Mouse (Mus musculus) gastrocnemius, adult 2 months (tissue): ENCODE measurements around the gene Slc4a1. TPM values are rescaled to one million over a fixed set of nuclear protein-coding genes. Genes with fewer than 3 reads are reported as not detected.
"Not testable (repeated sequence)": the region's sequence is repeated elsewhere in the genome, so short reads cannot be mapped to it uniquely, and the experiment has no call there.

ENCODE experiments used
- DNase-seq: peaks from one replicate; pipeline ENCODE4 v3.0.0; 2022
- H3K27ac ChIP-seq: fragments of 200-600 bp; 2 replicates; pipeline ENCODE4 v1.8.1; 2022; ENCODE audit warnings: mild to moderate bottlenecking
- H3K4me3 ChIP-seq: fragments of 200-600 bp; 2 replicates; pipeline ENCODE4 v1.8.1; 2022; ENCODE audit warnings: mild to moderate bottlenecking, moderate library complexity
- CTCF ChIP-seq: fragments of 200-600 bp; IDR thresholded peaks from 2 replicates; pipeline ENCODE4 v1.8.1; 2022; ENCODE audit warnings: antibody characterized with exemption, mild to moderate bottlenecking, moderate library complexity
- intact Hi-C: fragments of 180-260 bp; cut with DNase I; formaldehyde crosslinking; loops from one replicate; pipeline ENCODE4 v1.15.1; 2025
- long read RNA-seq, 2 experiments: library from polyadenylated mRNA; stranded (forward); transcript quantifications; one replicate each; pipeline ENCODE4 v2.0.0; 2021
- total RNA-seq, 2 experiments: library from RNA; stranded (reverse); gene quantifications; 2 replicates each; pipeline ENCODE4 v1.2.3; 2021

Gene Slc4a1
- under 1 TPM in 1 of 2 experiments, not detected in 1; 0.06 TPM for total RNA-seq
- long read RNA-seq, experiment 1, result 0 reads
- long read RNA-seq, experiment 2, result 0 reads

DNA sequence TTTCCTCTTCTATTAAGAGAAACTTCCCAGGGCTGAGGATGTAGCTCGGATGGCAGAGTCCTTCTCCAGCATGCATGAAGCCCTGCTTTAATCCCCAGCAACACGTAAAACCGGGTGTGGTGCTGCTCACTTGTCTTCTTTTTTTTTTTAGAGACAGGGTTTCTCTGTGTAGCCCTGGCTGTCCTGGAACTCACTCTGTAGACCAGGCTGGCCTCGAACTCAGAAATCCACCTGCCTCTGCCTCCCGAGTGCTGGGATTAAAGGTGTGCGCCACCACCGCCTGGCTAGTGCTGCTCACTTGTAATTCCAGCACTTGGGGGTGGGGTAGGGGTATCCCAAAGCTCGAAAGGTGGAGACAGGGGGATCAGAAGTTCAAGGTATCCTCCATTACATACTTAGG lies at the start of gene Slc4a1:
TSS of gene Slc4a1 (minus strand) at position 101 of the 400 bp plus-strand sequence.
- not testable (repeated sequence) for DNase-seq, H3K27ac ChIP-seq

DNA sequence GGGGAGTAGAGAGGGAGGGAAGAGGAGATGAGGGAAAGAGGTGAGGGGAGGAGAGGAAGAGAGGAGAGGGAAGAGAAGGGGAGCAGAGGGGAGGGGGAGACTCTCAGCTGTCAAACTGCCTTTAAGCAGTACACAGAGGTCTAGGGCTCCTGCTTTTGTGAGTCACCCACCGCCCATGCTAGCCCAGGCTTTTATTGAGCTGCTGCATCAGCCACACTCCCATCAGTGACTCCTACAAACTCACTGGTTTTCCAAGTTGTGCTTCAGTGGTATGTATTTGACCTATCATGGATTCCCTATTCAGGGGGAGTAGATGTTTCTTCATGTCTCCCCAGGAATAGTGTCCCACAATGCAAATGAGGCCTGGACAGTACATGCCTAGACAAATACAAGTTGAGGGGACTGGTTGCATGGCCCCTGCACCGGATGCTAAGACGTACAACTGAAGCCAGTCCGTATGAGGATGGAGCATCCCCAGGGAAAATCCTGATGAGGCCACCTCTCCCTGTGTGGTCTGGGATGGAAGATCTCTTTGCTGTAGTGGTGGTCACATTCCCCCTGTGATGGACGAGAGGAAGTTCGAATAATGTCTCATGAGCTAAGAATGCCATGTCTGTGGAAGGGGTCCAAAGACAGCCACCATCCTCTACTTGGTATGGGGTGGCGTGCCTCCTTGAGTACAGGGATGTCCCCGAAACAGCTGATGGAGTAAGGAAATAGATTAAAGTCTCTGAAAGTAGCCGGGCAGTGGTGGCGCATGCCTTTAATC lies 49.2 kb upstream of the Slc4a1 start:
- no peak for TF ChIP-seq CTCF
- intact Hi-C loops, result no loop called here
- DNase-seq, result no peak
- no peak overlapping the region for H3K4me3 ChIP-seq
- no peak overlapping the region for H3K27ac ChIP-seq

More for the DNA sequence above, at the start of gene Slc4a1:
- intact Hi-C loops, H3K4me3 ChIP-seq: not testable (repeated sequence)

DNA sequence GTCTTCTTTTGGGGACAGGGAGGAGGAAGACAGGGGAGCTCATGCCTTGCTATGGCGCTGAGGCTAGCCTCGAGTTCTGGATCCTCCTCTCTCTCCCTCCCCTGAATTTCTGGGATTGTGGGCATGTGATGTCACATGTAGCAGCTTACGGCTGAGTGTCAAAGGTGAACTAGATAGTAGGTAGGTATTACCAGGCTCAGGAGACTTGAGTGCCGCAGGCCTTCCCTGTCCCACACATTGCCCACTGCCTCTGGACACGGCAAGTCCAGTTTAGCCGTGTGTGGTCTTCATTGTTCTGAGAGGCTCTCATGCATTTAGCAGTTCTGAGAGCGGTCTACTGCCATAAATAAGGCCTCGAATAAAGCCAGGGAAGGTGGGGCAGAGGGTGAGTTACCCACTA lies 47.1 kb upstream of the Slc4a1 start:
- Histone ChIP-seq H3K4me3 (no peak overlapping the region), H3K27ac (no peak overlapping the region)
- no peak for TF ChIP-seq CTCF
- DNase-seq, result no peak
- intact Hi-C loops, result loop anchor here (2.0 kb wide), 1 partner anchor 104 kb away; no protein-coding TSS in a partner anchor

DNA sequence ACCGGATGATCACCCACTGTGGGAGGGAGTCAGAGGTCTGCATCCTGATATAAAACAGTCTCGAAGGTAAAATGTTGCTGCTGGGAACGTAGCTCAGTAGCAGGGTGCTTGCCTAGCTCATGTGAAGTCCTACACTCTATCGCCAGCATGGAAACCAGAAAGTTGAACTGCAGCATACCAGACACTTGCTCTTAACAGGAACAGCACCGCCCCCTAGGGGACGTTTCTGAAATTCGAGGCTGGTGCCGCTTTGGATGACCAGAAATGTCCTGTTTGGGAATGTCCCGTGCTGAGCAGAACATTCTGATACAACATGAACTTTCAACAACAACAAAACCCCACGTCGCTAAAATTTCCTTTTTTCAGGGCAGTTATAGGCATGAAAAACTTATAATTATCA lies 45.7 kb upstream of the Slc4a1 start:
- peak overlapping the region; percentile 69 for H3K27ac ChIP-seq
- DNase-seq, result peak; percentile 92
- H3K4me3 ChIP-seq, result peak overlapping the region; percentile 42
- intact Hi-C loops, result loop anchor here (1.0 to 2.0 kb wide), 2 partner anchors 20 to 103 kb away; no protein-coding TSS in a partner anchor
- TF ChIP-seq CTCF, result peak; percentile 89

DNA sequence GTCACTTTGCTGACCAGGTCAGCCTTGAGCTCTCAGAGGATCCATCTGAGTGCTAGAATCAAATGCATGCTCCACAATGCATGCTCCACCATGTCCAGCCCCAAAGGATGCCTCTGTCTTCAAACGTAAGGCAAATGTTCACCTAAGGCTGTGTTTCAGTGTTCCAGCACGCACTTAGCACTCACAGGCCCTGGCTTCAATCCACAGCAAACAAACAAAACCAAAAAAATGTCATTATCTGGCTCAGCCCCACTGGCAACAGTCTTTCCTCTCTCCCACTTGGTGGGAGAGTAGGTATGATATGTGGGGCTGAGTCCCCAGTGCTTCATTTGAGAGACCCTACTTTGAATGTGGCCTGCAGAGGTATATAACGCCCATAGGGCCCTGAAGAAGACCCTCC lies 45.1 kb upstream of the Slc4a1 start:
- DNase-seq, result no peak
- Histone ChIP-seq H3K27ac (peak overlapping the region; percentile 69), H3K4me3 (no peak overlapping the region)
- no peak for TF ChIP-seq CTCF
- intact Hi-C loops, result loop anchor here (1.0 kb wide), 1 partner anchor 20 kb away; no protein-coding TSS in a partner anchor

DNA sequence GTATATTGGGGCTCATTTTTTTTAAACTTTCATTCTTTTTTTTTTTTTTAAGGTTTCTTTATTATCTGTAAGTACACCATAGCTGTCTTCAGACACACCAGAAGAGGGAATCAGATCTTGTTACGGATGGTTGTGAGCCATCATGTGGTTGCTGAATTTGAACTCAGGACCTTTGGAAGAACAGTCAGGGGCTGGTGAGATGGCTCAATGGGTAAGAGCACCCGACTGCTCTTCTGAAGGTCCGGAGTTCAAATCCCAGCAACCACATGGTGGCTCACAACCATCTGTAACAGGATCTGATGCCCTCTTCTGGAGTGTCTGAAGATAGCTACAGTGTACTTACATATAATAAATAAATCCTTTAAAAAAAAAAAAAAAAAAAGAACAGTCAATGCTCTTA lies 44.3 kb upstream of the Slc4a1 start:
- DNase-seq, H3K4me3 ChIP-seq, intact Hi-C loops, H3K27ac ChIP-seq: not testable (repeated sequence)

DNA sequence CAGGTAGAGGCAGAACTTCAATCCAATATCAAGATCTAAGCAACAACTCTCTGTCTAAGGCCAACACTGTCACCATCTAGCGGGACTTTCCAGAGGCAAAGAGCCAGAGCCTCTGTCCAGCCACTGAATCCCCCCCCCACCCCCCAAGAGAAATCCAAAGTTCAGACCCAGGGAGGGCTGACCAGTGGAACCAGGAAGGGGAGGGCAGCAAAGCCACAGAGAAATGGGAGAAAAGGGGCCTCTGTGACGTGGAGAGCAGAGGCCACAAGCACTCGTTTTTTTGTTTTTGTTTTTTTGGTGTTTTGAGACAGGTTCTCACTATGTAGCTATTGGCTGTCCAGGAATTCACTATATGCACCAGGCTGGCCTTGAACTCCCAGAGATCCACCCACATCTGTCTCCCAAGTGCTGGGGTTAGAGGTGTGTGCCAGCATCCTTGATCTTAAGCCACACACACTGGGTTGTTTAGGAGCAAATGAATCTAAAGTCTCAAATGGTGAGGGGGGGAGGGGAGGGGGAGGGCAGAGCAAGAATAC lies 43.9 kb upstream of the Slc4a1 start:
- intact Hi-C loops, result no loop called here
- H3K27ac ChIP-seq, result peak overlapping the region; percentile 99
- TF ChIP-seq CTCF, result no peak
- H3K4me3 ChIP-seq, result no peak overlapping the region
- no peak for DNase-seq

DNA sequence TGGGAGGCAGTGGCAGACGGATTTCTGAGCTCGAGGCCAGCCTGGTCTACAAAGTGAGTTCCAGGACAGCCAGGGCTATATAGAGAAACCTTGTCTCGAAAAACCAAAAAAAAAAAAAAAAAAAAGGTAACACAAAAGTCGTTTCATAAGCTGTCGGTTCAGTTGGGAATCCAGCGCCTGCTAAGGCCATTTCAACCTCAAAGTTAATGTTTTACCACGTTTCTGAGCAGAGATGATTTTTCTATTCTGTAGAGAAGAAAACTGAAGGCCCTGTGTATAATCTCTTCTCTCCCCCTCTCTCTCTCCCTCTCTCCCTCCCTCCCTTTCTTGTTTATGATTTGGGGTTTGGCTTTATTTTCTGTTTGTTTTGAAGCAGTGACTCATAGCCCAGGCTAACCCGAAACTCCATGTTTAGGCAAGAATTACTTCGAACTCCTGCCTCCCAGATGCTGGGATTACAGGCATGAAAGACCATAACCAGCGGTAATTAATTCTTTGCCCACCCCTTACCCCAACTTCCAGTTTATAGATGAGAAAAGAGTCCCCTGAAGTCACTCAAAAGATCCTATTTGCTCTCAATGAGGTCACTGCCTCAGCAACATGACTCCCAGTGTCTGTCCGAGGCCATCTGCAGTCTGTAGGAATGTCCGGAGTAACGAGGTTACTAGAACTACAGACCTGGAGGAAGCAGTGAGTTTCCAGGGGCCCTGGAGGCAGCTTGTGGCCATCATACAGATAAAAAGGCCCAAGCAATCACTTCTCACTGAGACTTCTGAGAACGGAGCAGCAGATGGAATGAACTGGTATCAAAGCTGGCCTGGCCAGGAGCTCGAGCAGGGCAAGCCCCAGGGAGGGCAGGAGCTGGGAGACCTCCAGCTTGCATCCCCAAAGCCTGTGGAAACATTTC lies 43.1 kb upstream of the Slc4a1 start:
- intact Hi-C loops, result no loop called here
- no peak for TF ChIP-seq CTCF
- DNase-seq, result no peak
- H3K4me3 ChIP-seq, result peak overlapping the region; percentile 88
- H3K27ac ChIP-seq, result peak overlapping the region; percentile 99

DNA sequence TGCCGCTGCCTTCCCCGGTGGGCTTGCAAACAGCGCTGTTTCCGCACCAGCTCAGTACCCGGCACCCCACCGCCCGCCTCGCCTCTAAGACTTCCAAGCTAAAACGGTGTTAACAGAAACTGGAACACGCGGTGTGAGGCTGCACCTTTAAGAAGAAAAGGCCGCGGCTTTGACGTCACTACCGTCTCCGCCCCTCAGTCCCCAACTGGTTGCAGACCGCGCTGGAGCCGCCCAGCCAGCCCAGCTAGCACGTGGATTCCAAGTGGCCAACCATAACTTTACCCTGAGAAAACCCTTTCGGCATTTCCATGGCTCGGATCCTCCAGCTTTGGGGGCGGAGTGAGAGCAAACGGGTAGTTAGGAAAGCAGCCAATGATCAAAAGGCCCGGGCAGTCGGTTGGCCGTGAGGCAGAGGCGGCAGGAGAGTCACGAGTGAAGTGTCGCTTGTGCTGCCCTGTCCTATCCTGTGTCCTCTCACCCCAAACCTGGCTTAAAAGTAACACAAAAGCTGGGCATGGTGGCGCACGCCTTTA lies 42.4 kb upstream of the Slc4a1 start:
- peak overlapping the region; percentile 88 for H3K4me3 ChIP-seq
- H3K27ac ChIP-seq, result peak overlapping the region; percentile 99
- TF ChIP-seq CTCF, result no peak
- DNase-seq, result peak; percentile 98
- intact Hi-C loops, result no loop called here

DNA sequence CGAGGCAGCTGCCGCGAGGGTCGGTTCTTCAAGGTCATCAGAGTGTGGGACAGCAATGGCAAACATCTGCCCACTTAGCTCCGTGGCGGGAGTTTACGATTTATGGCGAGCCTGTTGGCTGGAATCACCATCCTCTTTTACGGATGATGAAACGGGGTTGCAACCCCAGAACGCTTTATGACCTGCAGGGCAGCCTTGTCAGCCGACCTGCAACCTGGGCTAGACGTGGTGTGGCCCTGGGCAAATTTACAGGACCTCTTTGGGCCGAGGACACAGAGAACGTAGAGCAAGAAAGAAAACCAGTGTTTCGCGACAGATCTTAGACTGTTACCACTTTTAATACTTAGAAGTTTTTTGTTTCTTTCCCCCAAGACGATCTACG lies 41.8 kb upstream of the Slc4a1 start, which contains the start of gene Slc25a39:
TSS of gene Slc25a39 (minus strand) at position 113 of the 382 bp plus-strand sequence.
- H3K27ac ChIP-seq, result peak within 1 kb of the TSS; percentile 99
- H3K4me3 ChIP-seq, result peak within 1 kb of the TSS; percentile 88
- no peak for TF ChIP-seq CTCF
- no peak for DNase-seq
- intact Hi-C loops, result loop anchor here (1.0 kb wide), 1 partner anchor 89 kb away; the partner anchor contains the start of gene Ubtf

DNA sequence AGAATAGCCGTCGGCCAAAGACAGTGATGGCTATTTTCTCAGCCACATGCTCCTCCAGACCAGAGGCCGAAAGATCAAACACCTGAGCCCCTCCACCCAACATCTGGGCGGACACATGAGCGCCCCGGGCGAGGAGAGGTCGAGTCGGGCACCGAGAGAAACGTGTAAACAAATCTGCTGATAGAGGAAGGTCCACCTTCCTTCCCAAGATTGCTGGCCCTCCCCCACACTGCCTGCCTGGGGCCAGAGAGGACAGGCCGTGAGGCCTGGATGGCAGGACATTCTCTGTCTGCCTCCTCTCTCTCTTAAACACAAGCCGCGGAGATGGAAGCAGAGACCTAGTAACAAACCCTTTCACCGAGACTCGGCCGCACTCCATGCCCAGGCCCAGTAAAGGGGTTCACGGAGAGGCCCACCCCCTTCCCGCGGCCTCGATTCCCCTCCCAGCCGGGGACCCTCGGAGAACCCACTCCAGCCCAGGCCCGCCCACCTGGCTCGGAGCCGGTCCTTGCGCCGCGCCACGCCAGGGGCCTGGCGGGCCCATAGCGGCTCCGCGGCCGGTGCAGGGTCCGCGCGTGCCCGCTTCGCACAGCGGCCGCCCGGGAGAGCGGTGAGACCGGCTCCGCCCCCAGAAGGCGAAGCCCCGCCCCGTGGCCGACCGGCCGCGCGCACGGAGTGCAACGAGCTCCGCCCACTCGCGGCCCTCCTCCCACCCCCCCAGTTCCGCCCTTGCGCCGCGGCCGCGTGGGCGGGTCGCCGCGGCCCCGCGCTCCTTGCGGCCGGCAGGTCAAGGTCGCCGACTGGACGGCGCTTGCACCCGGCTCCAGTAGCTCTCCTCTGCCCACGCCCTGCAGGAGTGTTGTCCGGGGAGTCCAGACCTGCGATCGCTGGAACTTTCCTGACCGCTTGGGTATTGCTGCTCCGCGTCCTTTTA lies 41.2 kb upstream of the Slc4a1 start:
- peak overlapping the region; percentile 99 for H3K27ac ChIP-seq
- DNase-seq, result peak; percentile 98
- intact Hi-C loops, result loop anchor here (1.0 kb wide), 1 partner anchor 88 kb away; the partner anchor contains the start of gene Ubtf
- no peak for TF ChIP-seq CTCF
- peak overlapping the region; percentile 88 for H3K4me3 ChIP-seq
